Mouse (Mus musculus) C2C12 (cell line): ENCODE data around the gene Serpinf1.

Source experiments
- CTCF ChIP-seq: IDR thresholded peaks from one replicate; pipeline ENCODE4 v1.5.1; 2011; ENCODE audit not compliant: control insufficient read depth, insufficient read depth, insufficient read length
- FOSL1 ChIP-seq: IDR thresholded peaks from one replicate; pipeline ENCODE4 v1.8.0; 2011; ENCODE audit warnings: mild to moderate bottlenecking, low read length; ENCODE audit not compliant: poor library complexity, insufficient read depth, severe bottlenecking
- MAX ChIP-seq: IDR thresholded peaks from one replicate; pipeline ENCODE4 v1.6.1; 2011; ENCODE audit warnings: mild to moderate bottlenecking, control low read depth
- MYOD1 ChIP-seq: IDR thresholded peaks from one replicate; pipeline ENCODE4 v1.6.1; 2011; ENCODE audit warnings: low read depth; ENCODE audit not compliant: control insufficient read depth, insufficient read length
- USF1 ChIP-seq: IDR thresholded peaks from one replicate; pipeline ENCODE4 v1.6.1; 2011; ENCODE audit warnings: low read depth, mild to moderate bottlenecking, control low read depth, moderate library complexity

GRCm38 (mm10) chr11:75438194-75438593 is 15.7 kb upstream of the Serpinf1 start:
- no peak for TF ChIP-seq CTCF
- no peak for TF ChIP-seq FOSL1
- TF ChIP-seq MAX: no peak
- no peak for TF ChIP-seq MYOD1
- TF ChIP-seq USF1: no peak
